31 mouse cellular contexts compared by ENCODE assay signal in the genomic region with DNA sequence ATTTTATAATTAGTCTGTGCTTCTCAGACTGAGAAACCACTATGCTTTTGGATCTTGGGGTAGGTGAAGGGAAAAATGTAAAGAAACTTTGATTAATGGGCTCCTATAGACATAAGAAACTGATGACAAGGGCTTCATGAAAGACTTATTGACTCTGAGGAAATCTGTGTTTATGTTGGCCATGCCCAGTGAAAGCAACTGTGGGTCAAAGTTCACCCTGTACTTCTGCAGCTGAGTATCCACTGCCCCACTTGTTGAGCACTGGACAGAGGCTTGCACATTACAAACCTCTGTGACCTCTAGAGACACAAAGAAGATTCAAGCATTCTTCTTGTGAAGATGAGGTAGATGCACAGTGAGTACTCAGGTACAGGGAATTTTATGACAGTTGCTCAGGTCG.
"Had no signal": no experiment of that assay in that cellular context is flagged by ENCODE, and none has a peak within 500 bp of the region (broad histone marks: within the 10 kb centered on the region; RNA-seq: fewer than 3 reads in every experiment).

No protein-coding gene starts in this region.

- DNase-seq: left cerebral cortex, postnatal 4 days; liver, embryonic 13.5 days; liver, postnatal 0 days; lung, adult 18-20 months; lung, adult 2 months; lung, embryonic 14.5 days; lung, postnatal 10 days; lung, postnatal 14 days; lung, postnatal 36 days; lung, postnatal 4 days; midbrain, embryonic 14.5 days had no signal

- H3K36me3 ChIP-seq: limb, embryonic 10.5 days; limb, embryonic 12.5 days; limb, embryonic 13.5 days; limb, embryonic 15.5 days; liver, embryonic 12.5 days; liver, embryonic 13.5 days; liver, embryonic 15.5 days; lung, embryonic 15.5 days; midbrain, embryonic 10.5 days; midbrain, embryonic 12.5 days; midbrain, embryonic 13.5 days; midbrain, embryonic 15.5 days; neural tube, embryonic 12.5 days had no signal

- H3K4me1 ChIP-seq: limb, embryonic 15.5 days; liver, embryonic 12.5 days; liver, embryonic 13.5 days; liver, embryonic 15.5 days; lung, embryonic 15.5 days; megakaryocyte, embryonic 14.5 days; midbrain, embryonic 10.5 days; midbrain, embryonic 12.5 days; midbrain, embryonic 13.5 days; midbrain, embryonic 15.5 days; neural tube, embryonic 12.5 days had no signal

- H3K4me2 ChIP-seq: limb, embryonic 12.5 days; limb, embryonic 13.5 days; limb, embryonic 15.5 days; liver, embryonic 11.5 days; liver, embryonic 12.5 days; liver, embryonic 13.5 days; liver, embryonic 15.5 days; lung, embryonic 14.5 days; lung, embryonic 15.5 days; midbrain, embryonic 11.5 days; midbrain, embryonic 12.5 days; midbrain, embryonic 13.5 days; midbrain, embryonic 15.5 days; neural tube, embryonic 12.5 days had no signal

- H3K4me3 ChIP-seq: limb, embryonic 10.5 days; limb, embryonic 12.5 days; limb, embryonic 13.5 days; limb, embryonic 15.5 days; liver, embryonic 12.5 days; liver, embryonic 13.5 days; liver, embryonic 15.5 days; lung, embryonic 15.5 days; megakaryocyte, embryonic 14.5 days; midbrain, embryonic 10.5 days; midbrain, embryonic 12.5 days; midbrain, embryonic 13.5 days; midbrain, embryonic 15.5 days; myocyte; neural tube, embryonic 12.5 days had no signal

- H3K9ac ChIP-seq: limb, embryonic 12.5 days; limb, embryonic 13.5 days; limb, embryonic 15.5 days; liver, embryonic 12.5 days; liver, embryonic 13.5 days; liver, embryonic 14.5 days; liver, embryonic 15.5 days; liver, postnatal 0 days; lung, embryonic 14.5 days; lung, embryonic 15.5 days; midbrain, embryonic 12.5 days; midbrain, embryonic 13.5 days; midbrain, embryonic 15.5 days; neural tube, embryonic 12.5 days had no signal

- H3K9me3 ChIP-seq: limb, embryonic 10.5 days; limb, embryonic 12.5 days; limb, embryonic 13.5 days; limb, embryonic 15.5 days; liver, embryonic 12.5 days; liver, embryonic 13.5 days; liver, embryonic 15.5 days; lung, embryonic 15.5 days; midbrain, embryonic 10.5 days; midbrain, embryonic 12.5 days; midbrain, embryonic 13.5 days; midbrain, embryonic 15.5 days; neural tube, embryonic 12.5 days had no signal

- H3K27ac ChIP-seq: limb, embryonic 10.5 days; limb, embryonic 12.5 days; limb, embryonic 13.5 days; limb, embryonic 15.5 days; liver, embryonic 12.5 days; liver, embryonic 13.5 days; liver, embryonic 14.5 days; liver, embryonic 15.5 days; lung, embryonic 15.5 days; macrophage; midbrain, embryonic 10.5 days; midbrain, embryonic 12.5 days; midbrain, embryonic 13.5 days; midbrain, embryonic 15.5 days; neural tube, embryonic 12.5 days had no signal

- H3K27me3 ChIP-seq: limb, embryonic 12.5 days; limb, embryonic 13.5 days; limb, embryonic 15.5 days; liver, embryonic 12.5 days; liver, embryonic 13.5 days; liver, embryonic 15.5 days; lung, embryonic 15.5 days; megakaryocyte, embryonic 14.5 days; midbrain, embryonic 12.5 days; midbrain, embryonic 13.5 days; midbrain, embryonic 15.5 days; neural tube, embryonic 12.5 days had no signal

- ATAC-seq: liver, embryonic 12.5 days; liver, postnatal 0 days; lung, postnatal 0 days; midbrain, embryonic 13.5 days; midbrain, embryonic 15.5 days; midbrain, embryonic 16.5 days had no signal
